Mouse (Mus musculus): Measurements from ENCODE around the gene Fbxw4. TPM values are rescaled to one million over a fixed set of nuclear protein-coding genes. Genes with fewer than 3 reads are reported as not detected.
"Not testable (repeated sequence)": the region's sequence is repeated elsewhere in the genome, so short reads cannot be mapped to it uniquely, and the experiment has no call there.

The Fbxw4 gene
- polyA plus RNA-seq, 1 experiment from 2014 or later: 2.2 TPM

- under 1% methylated on average over 35 of the region's 35 CpGs for WGBS
- peaks cover 4% of the 10 kb centered on the region; the same call in 1 of the 2 replicates for H3K4me1 ChIP-seq (replicated peaks; ENCODE audit: control insufficient read depth, insufficient read depth)
- H3K4me3 ChIP-seq (ENCODE audit: low read depth, low read length): peak within 1 kb of the TSS; percentile 68
- no peaks in the 10 kb centered on the region; the same call in 1 of the 2 replicates for H3K36me3 ChIP-seq (ENCODE audit: control insufficient read depth, insufficient read depth, low read length)
- DNase-seq (ENCODE audit: low spot score) (peak; percentile 87), ATAC-seq (ENCODE audit: low FRiP score, low TSS enrichment) (peak; percentile 84)
- no peaks in the 10 kb centered on the region for H3K9me3 ChIP-seq (ENCODE audit: control insufficient read depth, low read length)
- peak within 1 kb of the TSS; percentile 61 for H3K9ac ChIP-seq (ENCODE audit: low read length)
- TF ChIP-seq EP300 (optimal IDR thresholded peaks at IDR 0.05): no peak
- no peak for TF ChIP-seq CTCF (IDR thresholded peaks at IDR 0.05; ENCODE audit: low read depth)
- no peaks in the 10 kb centered on the region for H3K27me3 ChIP-seq (ENCODE audit: control insufficient read depth, insufficient read depth, low read length)
- peak within 1 kb of the TSS; percentile 72 for H3K4me2 ChIP-seq (replicated peaks; ENCODE audit: low read depth)
- peak within 1 kb of the TSS; percentile 2; the same call in 1 of the 2 replicates for H3K27ac ChIP-seq (replicated peaks)
These were observed 99.8 kb downstream of the Fbxw4 start, which contains the start of the genes Poll and Gm17018 for GRCm38 (mm10) chr19:45560153-45560890. Gene Poll, minus strand, starts transcription at chr19:45560531. Gene Gm17018, plus strand, starts transcription at chr19:45560615.

GRCm38 (mm10) chr19:45554136-45554535, 106.0 kb downstream of the Fbxw4 start:
- ATAC-seq (ENCODE audit: low FRiP score, low TSS enrichment): no peak
- Histone ChIP-seq H3K4me3 (ENCODE audit: low read depth, low read length) (no peak overlapping the region), H3K36me3 (ENCODE audit: control insufficient read depth, insufficient read depth, low read length) (no peaks in the 10 kb centered on the region; the same call in 1 of the 2 replicates)

GRCm38 (mm10) chr19:45552187-45552586, 107.9 kb downstream of the Fbxw4 start:
- Histone ChIP-seq H3K27me3 (ENCODE audit: control insufficient read depth, insufficient read depth, low read length) (no peaks in the 10 kb centered on the region), H3K4me3 (ENCODE audit: low read depth, low read length) (no peak overlapping the region), H3K36me3 (ENCODE audit: control insufficient read depth, insufficient read depth, low read length) (no peaks in the 10 kb centered on the region; the same call in 1 of the 2 replicates), H3K9ac (ENCODE audit: low read length) (no peak overlapping the region), H3K4me2 (replicated peaks; ENCODE audit: low read depth) (no peak overlapping the region), H3K27ac (replicated peaks) (no peak overlapping the region), H3K4me1 (replicated peaks; ENCODE audit: control insufficient read depth, insufficient read depth) (no peaks in the 10 kb centered on the region), H3K9me3 (ENCODE audit: control insufficient read depth, low read length) (no peaks in the 10 kb centered on the region)
- peak; percentile 33; the same call in 1 of the 2 replicates for ATAC-seq (ENCODE audit: low FRiP score, low TSS enrichment)
- no peak for TF ChIP-seq CTCF (IDR thresholded peaks at IDR 0.05; ENCODE audit: low read depth)
- WGBS: 51% methylated on average over 6 of the region's 6 CpGs
- no peak for DNase-seq (ENCODE audit: low spot score)

More at GRCm38 (mm10) chr19:45554136-45554535, 106.0 kb downstream of the Fbxw4 start:
- Histone ChIP-seq H3K27me3 (ENCODE audit: control insufficient read depth, insufficient read depth, low read length) (no peaks in the 10 kb centered on the region), H3K27ac (replicated peaks) (no peak overlapping the region), H3K9ac (ENCODE audit: low read length) (no peak overlapping the region), H3K9me3 (ENCODE audit: control insufficient read depth, low read length) (no peaks in the 10 kb centered on the region), H3K4me2 (replicated peaks; ENCODE audit: low read depth) (no peak overlapping the region), H3K4me1 (replicated peaks; ENCODE audit: control insufficient read depth, insufficient read depth) (no peaks in the 10 kb centered on the region)
- no peak for TF ChIP-seq EP300 (optimal IDR thresholded peaks at IDR 0.05)
- TF ChIP-seq CTCF (IDR thresholded peaks at IDR 0.05; ENCODE audit: low read depth): no peak
- 87% methylated on average over 11 of the region's 11 CpGs for WGBS
- no peak for DNase-seq (ENCODE audit: low spot score)

- TF ChIP-seq EP300 (optimal IDR thresholded peaks at IDR 0.05) (no peak), CTCF (IDR thresholded peaks at IDR 0.05; ENCODE audit: low read depth) (no peak)
- Histone ChIP-seq H3K9me3 (ENCODE audit: control insufficient read depth, low read length) (no peaks in the 10 kb centered on the region), H3K36me3 (ENCODE audit: control insufficient read depth, insufficient read depth, low read length) (no peaks in the 10 kb centered on the region; the same call in 1 of the 2 replicates), H3K4me1 (replicated peaks; ENCODE audit: control insufficient read depth, insufficient read depth) (no peaks in the 10 kb centered on the region), H3K27me3 (ENCODE audit: control insufficient read depth, insufficient read depth, low read length) (no peaks in the 10 kb centered on the region), H3K4me3 (ENCODE audit: low read depth, low read length) (no peak overlapping the region), H3K4me2 (replicated peaks; ENCODE audit: low read depth) (no peak overlapping the region), H3K9ac (ENCODE audit: low read length) (no peak overlapping the region), H3K27ac (replicated peaks) (no peak overlapping the region)
- WGBS: 59% methylated on average over 4 of the region's 4 CpGs
- ATAC-seq (ENCODE audit: low FRiP score, low TSS enrichment): no peak
- no peak for DNase-seq (ENCODE audit: low spot score)
These were observed 110.2 kb downstream of the Fbxw4 start for GRCm38 (mm10) chr19:45549948-45550347.

GRCm38 (mm10) chr19:45549128-45549915, 110.8 kb downstream of the Fbxw4 start:
- no peaks in the 10 kb centered on the region for H3K36me3 ChIP-seq (ENCODE audit: control insufficient read depth, insufficient read depth, low read length)
- WGBS: 82% methylated on average over 23 of the region's 23 CpGs
- no peaks in the 10 kb centered on the region for H3K4me1 ChIP-seq (replicated peaks; ENCODE audit: control insufficient read depth, insufficient read depth)
- H3K4me3 ChIP-seq (ENCODE audit: low read depth, low read length): no peak overlapping the region
- DNase-seq (ENCODE audit: low spot score) (no peak), ATAC-seq (ENCODE audit: low FRiP score, low TSS enrichment) (no peak)
- H3K27ac ChIP-seq (replicated peaks): no peak overlapping the region
- no peaks in the 10 kb centered on the region for H3K27me3 ChIP-seq (ENCODE audit: control insufficient read depth, insufficient read depth, low read length)
- H3K9ac ChIP-seq (ENCODE audit: low read length): no peak overlapping the region
- no peak for TF ChIP-seq CTCF (IDR thresholded peaks at IDR 0.05; ENCODE audit: low read depth)
- no peak for TF ChIP-seq EP300 (optimal IDR thresholded peaks at IDR 0.05)
- no peaks in the 10 kb centered on the region for H3K9me3 ChIP-seq (ENCODE audit: control insufficient read depth, low read length)
- H3K4me2 ChIP-seq (replicated peaks; ENCODE audit: low read depth): no peak overlapping the region

GRCm38 (mm10) chr19:45548196-45548595, 111.9 kb downstream of the Fbxw4 start:
- H3K36me3 ChIP-seq (ENCODE audit: control insufficient read depth, insufficient read depth, low read length); H3K27me3 ChIP-seq (ENCODE audit: control insufficient read depth, insufficient read depth, low read length); ATAC-seq (ENCODE audit: low FRiP score, low TSS enrichment); H3K4me1 ChIP-seq (replicated peaks; ENCODE audit: control insufficient read depth, insufficient read depth); H3K4me2 ChIP-seq (replicated peaks; ENCODE audit: low read depth); H3K9ac ChIP-seq (ENCODE audit: low read length); H3K27ac ChIP-seq (replicated peaks); H3K4me3 ChIP-seq (ENCODE audit: low read depth, low read length); H3K9me3 ChIP-seq (ENCODE audit: control insufficient read depth, low read length): not testable (repeated sequence)
- DNase-seq (ENCODE audit: low spot score): peak; percentile 50

All from stomach, postnatal 0 days (tissue).